Mouse (Mus musculus) intestine, embryonic 16.5 days (tissue): ENCODE measurements around the gene Cbx4. TPM values are rescaled to one million over a fixed set of nuclear protein-coding genes. Genes with fewer than 3 reads are reported as not detected.

Experiments used
- polyA plus RNA-seq: library from polyadenylated mRNA; unstranded; fragments of >200 nt; fragmentation: Nextera tagmentation; extraction: Ambion mirVana; gene quantifications from 2 replicates; pipeline ENCODE4 v1.2.1, GENCODE M21; 2015

Gene Cbx4
- polyA plus RNA-seq, 1 experiment from 2014 or later = 9.3 TPM

Other genes starting within 250 kb of the Cbx4 start
- 0.98 and 1.0 TPM in 2 replicates for gene Rbfox3, start 174.6 kb downstream of the Cbx4 start, polyA plus RNA-seq
- gene Enpp7, start 98.0 kb downstream of the Cbx4 start, polyA plus RNA-seq = 0.57 and 1.7 TPM in 2 replicates
- gene Cbx2, start 63.3 kb downstream of the Cbx4 start, polyA plus RNA-seq = 17.8 and 18.1 TPM in 2 replicates
- gene Cbx8, start 45.3 kb downstream of the Cbx4 start, polyA plus RNA-seq = 8.1 and 8.5 TPM in 2 replicates
- 11.0 and 12.7 TPM in 2 replicates for gene Tbc1d16, start 142.3 kb upstream of the Cbx4 start, polyA plus RNA-seq
- 1.4 and 2.8 TPM in 2 replicates for gene Ccdc40, start 142.4 kb upstream of the Cbx4 start, polyA plus RNA-seq
- gene Gaa, start 181.7 kb upstream of the Cbx4 start, polyA plus RNA-seq = 90.5 and 99.0 TPM in 2 replicates
- 306 and 335 TPM in 2 replicates for gene Eif4a3, start 213.9 kb upstream of the Cbx4 start, polyA plus RNA-seq
- gene Card14, start 221.5 kb upstream of the Cbx4 start, polyA plus RNA-seq = 8.5 and 10.5 TPM in 2 replicates